Mouse (Mus musculus): ENCODE results near the gene Gm10717.
"Not testable (repeated sequence)": the region's sequence is repeated elsewhere in the genome, so short reads cannot be mapped to it uniquely, and the experiment has no call there.

Gene Gm10717

GRCm38 (mm10) chr9:3024912-3025467, at the start of gene Gm10717:
Gene Gm10717 (plus strand): TSS chr9:3025417.
- DNase-seq: peak in 1 of 2 experiments; percentile 13

- not testable (repeated sequence) for DNase-seq
Measured at GRCm38 (mm10) chr9:3000445-3000972, 24.7 kb upstream of the Gm10717 start, which contains the start of gene Gm10722. Gene Gm10722 (plus strand): TSS chr9:3000922.

GRCm38 (mm10) chr9:3001006-3001405, 24.2 kb upstream of the Gm10717 start:
- not testable (repeated sequence) for DNase-seq

- peak; percentile 15 to 52 for DNase-seq
Measured at GRCm38 (mm10) chr9:3001948-3002659, 23.1 kb upstream of the Gm10717 start.

GRCm38 (mm10) chr9:3002794-3003396, 22.3 kb upstream of the Gm10717 start, which contains the start of gene Gm11168:
Gene Gm11168 (plus strand): TSS chr9:3003346.
- DNase-seq: not testable (repeated sequence)

GRCm38 (mm10) chr9:3006179-3006578, 19.0 kb upstream of the Gm10717 start:
- DNase-seq: not testable (repeated sequence)

- peak; percentile 23 to 57 for DNase-seq
Measured at GRCm38 (mm10) chr9:3006636-3007035, 18.6 kb upstream of the Gm10717 start.

- not testable (repeated sequence) for DNase-seq
Measured at GRCm38 (mm10) chr9:3007272-3007671, 17.9 kb upstream of the Gm10717 start.

- not testable (repeated sequence) for DNase-seq
Measured at GRCm38 (mm10) chr9:3009331-3009730, 15.9 kb upstream of the Gm10717 start.

- DNase-seq: not testable (repeated sequence)
Measured at GRCm38 (mm10) chr9:3012054-3012621, 13.1 kb upstream of the Gm10717 start.

- not testable (repeated sequence) for DNase-seq
Measured at GRCm38 (mm10) chr9:3012733-3013279, 12.4 kb upstream of the Gm10717 start, which contains the start of gene Gm10721. Gene Gm10721 (plus strand): TSS chr9:3013140.

GRCm38 (mm10) chr9:3015354-3015753, 9.9 kb upstream of the Gm10717 start, which contains the start of gene Gm10720:
Gene Gm10720 (plus strand): TSS chr9:3015654.
- DNase-seq: not testable (repeated sequence)

GRCm38 (mm10) chr9:3015896-3016295, 9.3 kb upstream of the Gm10717 start:
- DNase-seq: not testable (repeated sequence)

GRCm38 (mm10) chr9:3017108-3017507, 8.1 kb upstream of the Gm10717 start, which contains the start of gene Gm10719:
Gene Gm10719 (plus strand): TSS chr9:3017408.
- not testable (repeated sequence) for DNase-seq

GRCm38 (mm10) chr9:3018944-3019343, 6.3 kb upstream of the Gm10717 start:
- peak; percentile 11 to 21 for DNase-seq

- peak in 1 of 2 experiments; percentile 8 for DNase-seq
Measured at GRCm38 (mm10) chr9:3019835-3020727, 5.1 kb upstream of the Gm10717 start.

GRCm38 (mm10) chr9:3022316-3023008, 2.8 kb upstream of the Gm10717 start:
- not testable (repeated sequence) for DNase-seq

- DNase-seq: not testable (repeated sequence)
Measured at GRCm38 (mm10) chr9:3023312-3023984, 1.8 kb upstream of the Gm10717 start, which contains the start of gene Gm10718. Gene Gm10718 (plus strand): TSS chr9:3023547.

GRCm38 (mm10) chr9:3023985-3024648, 1.1 kb upstream of the Gm10717 start:
- DNase-seq: peak; percentile 20 to 52
